Mouse (Mus musculus) frontal cortex, postnatal 25 days (tissue): Measurements from ENCODE around the gene Dmrt3.

ENCODE experiments used
- DNase-seq, 2 experiments: peaks; one replicate each; pipeline ENCODE4 v3.0.0; 2022; ENCODE audit warnings: low spot score in 2 of 2

The Dmrt3 gene

GRCm38 (mm10) chr19:25622291-25623251 is 12.5 kb downstream of the Dmrt3 start:
- DNase-seq, result peak in 1 of 2 experiments; percentile 37

- DNase-seq, result peak; percentile 34 to 60
Observed at GRCm38 (mm10) chr19:25628490-25628889, 18.4 kb downstream of the Dmrt3 start.

- no peak for DNase-seq
Observed at GRCm38 (mm10) chr19:25635119-25635518, 25.0 kb downstream of the Dmrt3 start.

- DNase-seq, result peak; percentile 37 to 53
Observed at GRCm38 (mm10) chr19:25635622-25636244, 25.6 kb downstream of the Dmrt3 start.

- no peak for DNase-seq
Observed at GRCm38 (mm10) chr19:25638766-25639361, 28.8 kb downstream of the Dmrt3 start.

- no peak for DNase-seq
Observed at GRCm38 (mm10) chr19:25641786-25642185, 31.7 kb downstream of the Dmrt3 start.

GRCm38 (mm10) chr19:25647136-25647535 is 37.0 kb downstream of the Dmrt3 start:
- DNase-seq, result no peak

- DNase-seq, result no peak
Observed at GRCm38 (mm10) chr19:25648701-25649100, 38.6 kb downstream of the Dmrt3 start.

GRCm38 (mm10) chr19:25650474-25650873 is 40.4 kb downstream of the Dmrt3 start:
- DNase-seq, result no peak

- DNase-seq, result no peak
Observed at GRCm38 (mm10) chr19:25652560-25652959, 42.5 kb downstream of the Dmrt3 start.

GRCm38 (mm10) chr19:25654034-25654749 is 44.1 kb downstream of the Dmrt3 start:
- DNase-seq, result no peak

GRCm38 (mm10) chr19:25665486-25666339 is 55.6 kb downstream of the Dmrt3 start:
- no peak for DNase-seq

GRCm38 (mm10) chr19:25667836-25668235 is 57.7 kb downstream of the Dmrt3 start:
- DNase-seq, result no peak

GRCm38 (mm10) chr19:25669593-25670248 is 59.6 kb downstream of the Dmrt3 start:
- no peak for DNase-seq

GRCm38 (mm10) chr19:25670571-25671285 is 60.6 kb downstream of the Dmrt3 start:
- DNase-seq, result no peak

- no peak for DNase-seq
Observed at GRCm38 (mm10) chr19:25671681-25672080, 61.6 kb downstream of the Dmrt3 start.

GRCm38 (mm10) chr19:25672101-25672950 is 62.2 kb downstream of the Dmrt3 start, which contains the start of gene Dmrt2:
Gene Dmrt2 (plus strand): TSS chr19:25672411.
- DNase-seq, result peak in 1 of 2 experiments; percentile 13
